Mouse (Mus musculus): Measurements from ENCODE around the gene Rab34. TPM values are rescaled to one million over a fixed set of nuclear protein-coding genes. Genes with fewer than 3 reads are reported as not detected.

Rab34 gene
- total RNA-seq, 2 experiments from 2014 or later: 19.0 to 19.7 TPM

GRCm38 (mm10) chr11:78159096-78159495 is 29.1 kb upstream of the Rab34 start:
- intact Hi-C loops (cut with DNase I): loop anchor here (2.0 kb wide), 1 partner anchor 18 kb away; the partner anchor contains the start of genes Nek8 and Tlcd1
- no peak overlapping the region for H3K27ac ChIP-seq
- no peak overlapping the region for H3K4me3 ChIP-seq
- DNase-seq (ENCODE audit: extremely low spot score in 1 of 2, low spot score in 2 of 2): peak; percentile 65 to 79
- TF ChIP-seq CTCF (IDR thresholded peaks at IDR 0.05): peak; percentile 99

DNA sequence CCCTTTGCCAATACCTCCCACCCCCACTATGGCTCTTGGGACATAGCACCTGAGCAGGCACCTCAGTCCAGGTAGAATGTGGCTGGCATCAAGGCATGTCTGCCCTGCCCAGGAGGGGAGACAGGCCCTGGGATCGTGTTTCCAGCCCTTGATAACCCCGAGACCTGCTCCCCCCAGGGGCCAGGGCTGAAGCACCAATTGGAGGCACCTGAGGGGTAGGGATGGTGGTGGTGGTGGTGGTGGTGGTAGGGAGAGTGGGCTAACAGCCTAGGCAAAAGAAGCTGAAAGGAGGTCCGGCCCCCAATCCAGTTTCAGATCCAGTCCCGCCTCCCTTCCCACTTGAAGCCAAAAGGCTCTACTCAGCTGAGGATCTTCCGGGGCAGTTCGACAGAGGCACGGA is 28.7 kb upstream of the Rab34 start:
- H3K27ac ChIP-seq: no peak overlapping the region
- no peak for TF ChIP-seq CTCF (IDR thresholded peaks at IDR 0.05)
- no peak for DNase-seq (ENCODE audit: extremely low spot score in 1 of 2, low spot score in 2 of 2)
- intact Hi-C loops (cut with DNase I): loop anchor here (2.0 kb wide), 1 partner anchor 17 kb away; the partner anchor contains the start of genes Nek8 and Tlcd1
- no peak overlapping the region for H3K4me3 ChIP-seq

DNA sequence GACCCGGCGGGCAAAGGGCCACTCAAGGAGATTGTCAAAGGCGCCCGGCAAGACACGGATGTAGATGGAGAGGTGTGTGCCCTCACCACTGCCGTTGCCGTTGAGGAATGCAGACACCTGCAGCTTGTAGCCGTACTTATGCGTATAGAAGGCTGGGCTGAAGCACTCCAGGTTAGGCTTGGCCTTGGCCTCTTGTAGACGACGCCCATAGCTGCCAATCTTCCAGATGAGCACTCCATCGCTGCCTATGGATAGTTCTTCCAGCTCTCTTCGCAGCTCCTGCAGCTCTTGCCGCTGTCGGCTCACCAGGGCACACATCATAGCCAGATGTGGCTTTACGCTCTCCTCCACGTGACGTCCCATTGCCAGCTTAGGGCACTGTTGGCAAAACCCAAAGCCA is 28.1 kb upstream of the Rab34 start:
- no peak for DNase-seq (ENCODE audit: extremely low spot score in 1 of 2, low spot score in 2 of 2)
- no peak for TF ChIP-seq CTCF (IDR thresholded peaks at IDR 0.05)
- no peak overlapping the region for H3K27ac ChIP-seq
- intact Hi-C loops (cut with DNase I): loop anchor here (5.0 kb wide), 1 partner anchor 63 kb away; no protein-coding TSS in a partner anchor
- no peak overlapping the region for H3K4me3 ChIP-seq

DNA sequence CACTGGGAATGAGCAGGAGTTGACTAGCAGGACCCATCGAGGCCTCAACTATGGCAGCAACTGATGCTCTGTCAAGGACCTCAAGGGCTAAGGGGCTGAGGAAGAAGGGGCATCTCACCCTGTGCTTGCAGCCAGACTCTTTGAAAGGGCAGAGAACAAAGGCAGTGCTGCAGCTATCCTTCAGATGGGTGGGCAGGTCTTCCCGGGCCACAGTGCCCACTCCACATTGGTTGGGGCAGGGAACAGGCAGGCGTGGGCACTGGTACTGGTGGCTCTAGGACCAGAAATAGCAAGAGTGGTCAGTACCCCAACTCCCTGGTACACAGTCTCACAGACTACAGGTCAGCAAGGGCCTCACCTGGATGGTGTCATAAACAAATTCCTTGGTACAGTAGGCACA is 27.6 kb upstream of the Rab34 start:
- intact Hi-C loops (cut with DNase I): loop anchor here (5.0 kb wide), 1 partner anchor 63 kb away; no protein-coding TSS in a partner anchor
- no peak for DNase-seq (ENCODE audit: extremely low spot score in 1 of 2, low spot score in 2 of 2)
- no peak for TF ChIP-seq CTCF (IDR thresholded peaks at IDR 0.05)
- Histone ChIP-seq H3K4me3 (no peak overlapping the region), H3K27ac (no peak overlapping the region)

GRCm38 (mm10) chr11:78161169-78161568 is 27.1 kb upstream of the Rab34 start:
- H3K27ac ChIP-seq: no peak overlapping the region
- intact Hi-C loops (cut with DNase I): loop anchor here (5.0 kb wide), 1 partner anchor 64 kb away; no protein-coding TSS in a partner anchor
- no peak for TF ChIP-seq CTCF (IDR thresholded peaks at IDR 0.05)

GRCm38 (mm10) chr11:78161968-78162367 is 26.3 kb upstream of the Rab34 start:
- DNase-seq (ENCODE audit: extremely low spot score in 1 of 2, low spot score in 2 of 2): no peak
- Histone ChIP-seq H3K4me3 (no peak overlapping the region), H3K27ac (no peak overlapping the region)
- intact Hi-C loops (cut with DNase I): loop anchor here (5.0 kb wide), 1 partner anchor 65 kb away; no protein-coding TSS in a partner anchor
- TF ChIP-seq CTCF (IDR thresholded peaks at IDR 0.05): no peak

More at GRCm38 (mm10) chr11:78161169-78161568, 27.1 kb upstream of the Rab34 start:
- H3K4me3 ChIP-seq: no peak overlapping the region
- DNase-seq (ENCODE audit: extremely low spot score in 1 of 2, low spot score in 2 of 2): no peak

- no peak overlapping the region for H3K27ac ChIP-seq
- no peak for DNase-seq (ENCODE audit: extremely low spot score in 1 of 2, low spot score in 2 of 2)
- no peak overlapping the region for H3K4me3 ChIP-seq
- no peak for TF ChIP-seq CTCF (IDR thresholded peaks at IDR 0.05)
- intact Hi-C loops (cut with DNase I): loop anchor here (5.0 kb wide), 1 partner anchor 65 kb away; no protein-coding TSS in a partner anchor
Observed at GRCm38 (mm10) chr11:78162504-78162903, 25.7 kb upstream of the Rab34 start.

- no peak for DNase-seq (ENCODE audit: extremely low spot score in 1 of 2, low spot score in 2 of 2)
- Histone ChIP-seq H3K4me3 (no peak overlapping the region), H3K27ac (peak overlapping the region; percentile 80; the same call in 1 of the 2 replicates)
- intact Hi-C loops (cut with DNase I): loop anchor here (5.0 kb wide), 1 partner anchor 66 kb away; no protein-coding TSS in a partner anchor
- no peak for TF ChIP-seq CTCF (IDR thresholded peaks at IDR 0.05)
Observed at GRCm38 (mm10) chr11:78163045-78163444, 25.2 kb upstream of the Rab34 start.

GRCm38 (mm10) chr11:78163681-78164603 is 24.3 kb upstream of the Rab34 start:
- peak overlapping the region; percentile 74 for H3K4me3 ChIP-seq
- no peak for DNase-seq (ENCODE audit: extremely low spot score in 1 of 2, low spot score in 2 of 2)
- peak overlapping the region; percentile 80 for H3K27ac ChIP-seq
- intact Hi-C loops (cut with DNase I): loop anchor here (5.0 kb wide), 1 partner anchor 67 kb away; no protein-coding TSS in a partner anchor
- TF ChIP-seq CTCF (IDR thresholded peaks at IDR 0.05): no peak

DNA sequence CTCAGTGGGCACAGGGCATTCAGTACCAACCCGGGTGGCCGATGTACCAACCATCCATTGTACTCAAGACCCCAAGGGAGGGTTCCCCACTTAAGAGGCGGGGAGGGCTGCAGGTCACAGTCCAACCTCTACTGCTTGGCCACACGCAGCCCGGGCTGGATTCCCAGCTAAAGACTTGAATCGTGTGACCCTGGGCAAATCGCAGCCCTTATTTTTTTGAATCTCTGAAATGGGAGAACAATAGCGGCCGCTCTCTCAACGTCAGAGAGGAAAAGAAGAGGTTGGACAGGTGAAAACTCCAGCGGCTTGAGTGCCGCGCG is 23.7 kb upstream of the Rab34 start:
- intact Hi-C loops (cut with DNase I): loop anchor here (5.0 kb wide), 1 partner anchor 67 kb away; no protein-coding TSS in a partner anchor
- TF ChIP-seq CTCF (IDR thresholded peaks at IDR 0.05): no peak
- Histone ChIP-seq H3K27ac (peak overlapping the region; percentile 80), H3K4me3 (peak overlapping the region; percentile 74)
- DNase-seq (ENCODE audit: extremely low spot score in 1 of 2, low spot score in 2 of 2): no peak

DNA sequence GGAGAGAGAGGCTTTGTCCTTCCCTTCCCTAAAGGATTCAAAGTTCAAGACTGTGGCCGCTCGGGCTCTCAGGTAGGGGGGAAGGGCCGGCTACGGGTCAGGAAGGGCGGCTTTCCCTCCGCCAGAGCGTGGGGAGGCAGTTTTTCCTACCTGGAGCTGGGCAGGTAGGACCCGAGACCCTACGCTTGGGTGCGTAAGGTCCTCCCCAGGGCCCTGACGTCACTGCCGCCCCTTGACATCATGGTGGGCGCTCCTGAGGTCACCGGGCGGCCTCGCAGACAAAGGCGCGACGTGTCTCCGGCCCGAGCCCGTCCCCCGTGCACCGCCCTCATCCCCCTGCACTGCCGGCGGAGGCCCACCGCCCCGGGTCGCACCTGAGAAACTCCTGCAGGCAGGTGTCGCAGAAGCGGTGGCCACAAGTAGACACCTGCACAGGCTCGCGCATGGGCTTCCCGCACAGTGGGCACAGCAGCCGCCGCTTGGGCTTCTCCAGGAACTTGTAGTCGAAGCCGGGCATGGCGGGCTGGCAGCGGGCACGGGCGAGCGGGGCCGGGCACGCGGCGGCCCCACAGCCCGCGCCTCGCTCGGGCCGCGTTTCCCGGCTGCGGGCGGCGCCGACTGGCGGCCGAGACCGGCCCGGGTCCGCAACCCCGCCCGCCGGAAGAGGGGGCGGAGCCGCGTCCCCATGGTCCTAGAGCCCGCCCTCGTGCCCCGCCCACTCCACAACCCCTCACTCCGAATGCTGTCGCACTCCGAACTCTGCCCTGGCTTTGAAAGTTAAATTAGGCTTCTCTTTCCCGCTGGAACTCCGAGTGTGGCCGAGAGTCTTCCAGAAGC is 23.1 kb upstream of the Rab34 start, which contains the start of gene Traf4:
Gene Traf4, minus strand, starts transcription at position 666 of the 837 bp plus-strand sequence.
- H3K4me3 ChIP-seq: peak within 1 kb of the TSS; percentile 74
- peak; percentile 75 for DNase-seq (ENCODE audit: extremely low spot score in 1 of 2, low spot score in 2 of 2)
- TF ChIP-seq CTCF (IDR thresholded peaks at IDR 0.05): peak; percentile 15
- peak within 1 kb of the TSS; percentile 80 for H3K27ac ChIP-seq
- intact Hi-C loops (cut with DNase I): loop anchor here (5.0 kb wide), 1 partner anchor 68 kb away; no protein-coding TSS in a partner anchor

Data from left cerebral cortex, adult 2 months (tissue).